Mouse (Mus musculus) limb, embryonic 15.5 days (tissue): ENCODE measurements at regions not wholly inside any gene's neighbourhood (a gene's known extent, or its start where the extent isn't known, plus 50 kb on each side); places are given as distances from the start of the nearest gene placed in this dataset.
A peak's percentile ranks its signal among the peaks of the same experiment; 100 is the strongest.

Experiments
- ATAC-seq: fragments of 200-750 bp; cut with Nextera tagmentation; 2 replicates; pipeline ENCODE4 v1.8.0; 2017; ENCODE audit warnings: low read depth, moderate TSS enrichment; ENCODE audit not compliant: insufficient number of reproducible peaks, low FRiP score, low TSS enrichment
- H3K27ac ChIP-seq: fragments of 300-500 bp; sonication (generic); 2 replicates; pipeline ENCODE4 v1.5.1; 2015; ENCODE audit warnings: moderate library complexity, mild to moderate bottlenecking, inconsistent platforms
- H3K27me3 ChIP-seq: fragments of 300-500 bp; sonication (generic); 2 replicates; pipeline ENCODE4 v1.6.1; 2015; ENCODE audit warnings: inconsistent platforms
- H3K36me3 ChIP-seq: fragments of 300-500 bp; sonication (generic); 2 replicates; pipeline ENCODE4 v1.6.1; 2015; ENCODE audit warnings: inconsistent platforms
- H3K4me1 ChIP-seq: fragments of 300-500 bp; sonication (generic); 2 replicates; pipeline ENCODE4 v1.6.1; 2015; ENCODE audit warnings: inconsistent platforms
- H3K4me2 ChIP-seq: fragments of 300-500 bp; sonication (generic); 2 replicates; pipeline ENCODE4 v1.6.1; 2015; ENCODE audit warnings: mild to moderate bottlenecking, inconsistent platforms
- H3K4me3 ChIP-seq: fragments of 300-500 bp; sonication (generic); 2 replicates; pipeline ENCODE4 v1.5.1; 2015; ENCODE audit warnings: mild to moderate bottlenecking, inconsistent platforms
- H3K9ac ChIP-seq: fragments of 300-500 bp; sonication (generic); 2 replicates; pipeline ENCODE4 v1.6.1; 2015; ENCODE audit warnings: inconsistent platforms
- H3K9me3 ChIP-seq: fragments of 300-500 bp; sonication (generic); 2 replicates; pipeline ENCODE4 v1.6.1; 2016; ENCODE audit warnings: inconsistent platforms
- WGBS: fragments of 180-500 bp; shearing (Covaris S2); methylation state at CpG from one replicate; pipeline ENCODE4 v1.1.7; 2015; 5-methylcytosine and 5-hydroxymethylcytosine counted together

GRCm38 (mm10) chr10:122515698-122516097, 67.4 kb downstream of the Avpr1a start:
- 73% methylated on average over 3 of the region's 3 CpGs for WGBS
- Histone ChIP-seq H3K36me3 (no peaks in the 10 kb centered on the region), H3K27ac (no peak overlapping the region), H3K4me3 (no peak overlapping the region), H3K4me1 (no peaks in the 10 kb centered on the region), H3K4me2 (no peak overlapping the region), H3K9me3 (no peaks in the 10 kb centered on the region), H3K27me3 (no peaks in the 10 kb centered on the region), H3K9ac (no peak overlapping the region)
- no peak for ATAC-seq

GRCm38 (mm10) chr10:122519274-122519790, 71.0 kb downstream of the Avpr1a start:
- H3K9ac ChIP-seq, result no peak overlapping the region
- H3K4me1 ChIP-seq, result no peaks in the 10 kb centered on the region
- no peaks in the 10 kb centered on the region for H3K27me3 ChIP-seq
- H3K27ac ChIP-seq, result peak overlapping the region; percentile 43; the same call in 1 of the 2 replicates
- H3K9me3 ChIP-seq, result no peaks in the 10 kb centered on the region
- ATAC-seq, result peak; percentile 63
- no peaks in the 10 kb centered on the region for H3K36me3 ChIP-seq
- WGBS, result 84% methylated on average over 4 of the region's 4 CpGs
- H3K4me3 ChIP-seq, result no peak overlapping the region
- H3K4me2 ChIP-seq, result no peak overlapping the region

- no peaks in the 10 kb centered on the region for H3K27me3 ChIP-seq
- no peaks in the 10 kb centered on the region for H3K4me1 ChIP-seq
- no peaks in the 10 kb centered on the region for H3K9me3 ChIP-seq
- 78% methylated on average over 7 of the region's 7 CpGs for WGBS
- H3K4me3 ChIP-seq, result no peak overlapping the region
- H3K9ac ChIP-seq, result no peak overlapping the region
- no peak overlapping the region for H3K4me2 ChIP-seq
- ATAC-seq, result no peak
- no peaks in the 10 kb centered on the region for H3K36me3 ChIP-seq
- H3K27ac ChIP-seq, result 0 out of 2 replicates have a peak overlapping the region, but pooled peaks have one; percentile 38
Measured at GRCm38 (mm10) chr10:122519981-122520380, 71.7 kb downstream of the Avpr1a start.

GRCm38 (mm10) chr10:122522631-122523030, 74.3 kb downstream of the Avpr1a start:
- Histone ChIP-seq H3K27ac (no peak overlapping the region), H3K4me2 (no peak overlapping the region), H3K36me3 (no peaks in the 10 kb centered on the region), H3K4me1 (no peaks in the 10 kb centered on the region), H3K27me3 (no peaks in the 10 kb centered on the region), H3K4me3 (no peak overlapping the region), H3K9ac (no peak overlapping the region), H3K9me3 (no peaks in the 10 kb centered on the region)
- WGBS, result 63% methylated on average over 3 of the region's 3 CpGs
- no peak for ATAC-seq

GRCm38 (mm10) chr10:122525360-122525759, 77.1 kb downstream of the Avpr1a start:
- no peak for ATAC-seq
- H3K4me1 ChIP-seq, result no peaks in the 10 kb centered on the region
- WGBS, result 72% methylated on average over 7 of the region's 7 CpGs
- H3K27me3 ChIP-seq, result no peaks in the 10 kb centered on the region
- no peaks in the 10 kb centered on the region for H3K9me3 ChIP-seq
- no peaks in the 10 kb centered on the region for H3K36me3 ChIP-seq
- no peak overlapping the region for H3K4me2 ChIP-seq
- H3K4me3 ChIP-seq, result no peak overlapping the region
- no peak overlapping the region for H3K9ac ChIP-seq
- no peak overlapping the region for H3K27ac ChIP-seq

GRCm38 (mm10) chr10:122525807-122526206, 77.5 kb downstream of the Avpr1a start:
- 81% methylated on average over 6 of the region's 6 CpGs for WGBS

GRCm38 (mm10) chr10:122528222-122528621, 79.9 kb downstream of the Avpr1a start:
- WGBS, result 84% methylated on average over 10 of the region's 10 CpGs

More at GRCm38 (mm10) chr10:122525807-122526206, 77.5 kb downstream of the Avpr1a start:
- no peak overlapping the region for H3K9ac ChIP-seq
- ATAC-seq, result no peak
- H3K36me3 ChIP-seq, result no peaks in the 10 kb centered on the region
- no peak overlapping the region for H3K4me2 ChIP-seq
- H3K4me3 ChIP-seq, result no peak overlapping the region
- H3K27ac ChIP-seq, result no peak overlapping the region
- no peaks in the 10 kb centered on the region for H3K9me3 ChIP-seq
- no peaks in the 10 kb centered on the region for H3K4me1 ChIP-seq
- no peaks in the 10 kb centered on the region for H3K27me3 ChIP-seq

GRCm38 (mm10) chr10:122528973-122529703, 80.8 kb downstream of the Avpr1a start:
- H3K27ac ChIP-seq, result no peak overlapping the region
- no peak for ATAC-seq
- H3K9me3 ChIP-seq, result no peaks in the 10 kb centered on the region
- no peaks in the 10 kb centered on the region for H3K27me3 ChIP-seq
- H3K36me3 ChIP-seq, result no peaks in the 10 kb centered on the region
- H3K4me3 ChIP-seq, result no peak overlapping the region
- WGBS, result 36% methylated on average over 4 of the region's 4 CpGs
- no peak overlapping the region for H3K4me2 ChIP-seq
- H3K4me1 ChIP-seq, result no peaks in the 10 kb centered on the region
- H3K9ac ChIP-seq, result no peak overlapping the region

More at GRCm38 (mm10) chr10:122528222-122528621, 79.9 kb downstream of the Avpr1a start:
- no peak for ATAC-seq
- H3K36me3 ChIP-seq, result no peaks in the 10 kb centered on the region
- H3K27me3 ChIP-seq, result no peaks in the 10 kb centered on the region
- no peak overlapping the region for H3K9ac ChIP-seq
- H3K27ac ChIP-seq, result no peak overlapping the region
- H3K4me3 ChIP-seq, result no peak overlapping the region
- no peak overlapping the region for H3K4me2 ChIP-seq
- no peaks in the 10 kb centered on the region for H3K9me3 ChIP-seq
- no peaks in the 10 kb centered on the region for H3K4me1 ChIP-seq

- H3K9ac ChIP-seq, result no peak overlapping the region
- 74% methylated on average over 5 of the region's 5 CpGs for WGBS
- no peaks in the 10 kb centered on the region for H3K9me3 ChIP-seq
- no peak overlapping the region for H3K4me2 ChIP-seq
- no peaks in the 10 kb centered on the region for H3K36me3 ChIP-seq
- H3K4me3 ChIP-seq, result no peak overlapping the region
- H3K4me1 ChIP-seq, result no peaks in the 10 kb centered on the region
- H3K27ac ChIP-seq, result no peak overlapping the region
- no peak for ATAC-seq
- no peaks in the 10 kb centered on the region for H3K27me3 ChIP-seq
Measured at GRCm38 (mm10) chr10:122534714-122535113, 86.4 kb downstream of the Avpr1a start.

GRCm38 (mm10) chr10:122535137-122535536, 86.8 kb downstream of the Avpr1a start:
- Histone ChIP-seq H3K27ac (no peak overlapping the region), H3K9me3 (no peaks in the 10 kb centered on the region), H3K4me2 (no peak overlapping the region), H3K9ac (no peak overlapping the region), H3K27me3 (no peaks in the 10 kb centered on the region), H3K36me3 (no peaks in the 10 kb centered on the region), H3K4me1 (no peaks in the 10 kb centered on the region), H3K4me3 (no peak overlapping the region)
- 52% methylated on average over 5 of the region's 5 CpGs for WGBS
- ATAC-seq, result no peak

GRCm38 (mm10) chr10:122539655-122540054, 91.4 kb downstream of the Avpr1a start:
- ATAC-seq, result no peak

GRCm38 (mm10) chr10:122542573-122542972, 94.3 kb downstream of the Avpr1a start:
- no peaks in the 10 kb centered on the region for H3K36me3 ChIP-seq
- WGBS, result 60% methylated on average over 9 of the region's 9 CpGs
- ATAC-seq, result no peak

More at GRCm38 (mm10) chr10:122539655-122540054, 91.4 kb downstream of the Avpr1a start:
- Histone ChIP-seq H3K4me1 (0 out of 2 replicates have a peak, but pooled peaks cover 3% of the 10 kb centered on the region), H3K27ac (no peak overlapping the region), H3K4me3 (no peak overlapping the region), H3K4me2 (no peak overlapping the region), H3K9me3 (no peaks in the 10 kb centered on the region), H3K9ac (no peak overlapping the region), H3K36me3 (no peaks in the 10 kb centered on the region), H3K27me3 (no peaks in the 10 kb centered on the region)
- WGBS, result 61% methylated on average over 7 of the region's 7 CpGs

More at GRCm38 (mm10) chr10:122542573-122542972, 94.3 kb downstream of the Avpr1a start:
- H3K27ac ChIP-seq, result no peak overlapping the region
- no peak overlapping the region for H3K4me3 ChIP-seq
- H3K9ac ChIP-seq, result no peak overlapping the region
- 0 out of 2 replicates have a peak, but pooled peaks cover 3% of the 10 kb centered on the region for H3K4me1 ChIP-seq
- H3K4me2 ChIP-seq, result no peak overlapping the region
- no peaks in the 10 kb centered on the region for H3K27me3 ChIP-seq
- H3K9me3 ChIP-seq, result no peaks in the 10 kb centered on the region
